Mouse (Mus musculus) testis, adult 2 months (tissue): Measurements from ENCODE around the gene Cd59a.

Experiments
- CTCF ChIP-seq: fragments of 200-500 bp; IDR thresholded peaks from 2 replicates; pipeline ENCODE4 v1.5.1; 2012; ENCODE audit warnings: low read depth, mild to moderate bottlenecking, inconsistent platforms, low read length, moderate library complexity; ENCODE audit not compliant: control insufficient read depth, insufficient read depth, insufficient replicate concordance
- POLR2A ChIP-seq: fragments of 200-500 bp; IDR thresholded peaks from 2 replicates; pipeline ENCODE4 v1.6.1; 2012; ENCODE audit warnings: low read depth, mild to moderate bottlenecking, inconsistent platforms, low read length, moderate library complexity; ENCODE audit not compliant: control insufficient read depth

DNA sequence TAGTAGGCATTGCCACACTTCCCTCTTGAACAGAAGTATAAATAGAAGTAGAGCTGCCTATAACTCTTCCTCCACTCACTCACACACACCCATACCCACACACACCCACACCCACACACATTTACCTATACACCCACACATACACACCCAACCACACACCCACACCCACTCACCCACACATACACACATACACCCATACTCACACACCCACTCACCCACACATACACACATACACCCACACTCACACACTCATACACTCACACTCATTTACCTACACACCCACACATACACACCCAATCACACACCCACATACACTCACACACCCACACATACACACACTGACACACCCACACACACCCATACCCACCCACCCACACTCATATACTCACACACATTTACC, 13.1 kb upstream of the Cd59a start:
- TF ChIP-seq POLR2A (no peak), CTCF (no peak)
